Mouse (Mus musculus) left cerebral cortex, adult 2 months (tissue): Measurements from ENCODE around the gene Supt5. TPM values are rescaled to one million over a fixed set of nuclear protein-coding genes. Genes with fewer than 3 reads are reported as not detected.

Source experiments
- DNase-seq, 2 experiments: peaks; one replicate each; pipeline ENCODE4 v3.0.0; 2021 to 2022; ENCODE audit warnings: low spot score in 2 of 2, mixed read lengths in 1 of 2; ENCODE audit errors: extremely low spot score in 1 of 2
- H3K27ac ChIP-seq: fragments of 200-600 bp; 2 replicates; pipeline ENCODE4 v1.8.1; 2022
- H3K4me3 ChIP-seq: fragments of 200-600 bp; 2 replicates; pipeline ENCODE4 v1.8.1; 2022
- CTCF ChIP-seq: fragments of 200-600 bp; IDR thresholded peaks from 2 replicates; pipeline ENCODE4 v1.8.1; 2022; ENCODE audit warnings: antibody characterized with exemption, mild to moderate bottlenecking, moderate library complexity
- intact Hi-C: fragments of 180-260 bp; cut with DNase I; formaldehyde crosslinking; loops from one replicate; pipeline ENCODE4 v1.15.1; 2025
- total RNA-seq, 2 experiments: library from RNA; stranded (reverse); gene quantifications; 2 replicates each; pipeline ENCODE4 v1.2.3; 2021

The Supt5 gene
- total RNA-seq, 2 experiments from 2014 or later: 124 to 126 TPM

DNA sequence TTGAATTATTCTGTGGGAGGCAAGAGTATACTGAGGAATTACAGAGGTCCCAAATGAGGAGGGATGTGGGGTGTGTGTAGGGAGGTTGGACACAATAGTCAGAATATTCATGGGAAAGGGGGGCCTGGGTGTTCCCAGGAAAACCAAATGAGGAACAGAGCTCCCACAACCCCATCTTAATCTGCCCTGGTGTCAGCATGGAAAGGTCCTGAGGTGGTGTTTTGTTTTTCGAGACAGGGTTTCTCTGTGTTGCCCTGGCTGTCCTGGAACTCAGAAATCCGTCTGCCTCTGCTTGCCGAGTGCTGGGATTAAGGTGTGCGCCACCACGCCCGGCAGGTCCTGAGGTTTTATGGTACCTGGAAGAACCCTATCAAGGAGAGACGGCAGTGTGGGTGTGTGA lies 19.9 kb upstream of the Supt5 start:
- DNase-seq: no peak
- H3K27ac ChIP-seq: no peak overlapping the region
- intact Hi-C loops: no loop called here
- H3K4me3 ChIP-seq: no peak overlapping the region
- TF ChIP-seq CTCF: no peak

DNA sequence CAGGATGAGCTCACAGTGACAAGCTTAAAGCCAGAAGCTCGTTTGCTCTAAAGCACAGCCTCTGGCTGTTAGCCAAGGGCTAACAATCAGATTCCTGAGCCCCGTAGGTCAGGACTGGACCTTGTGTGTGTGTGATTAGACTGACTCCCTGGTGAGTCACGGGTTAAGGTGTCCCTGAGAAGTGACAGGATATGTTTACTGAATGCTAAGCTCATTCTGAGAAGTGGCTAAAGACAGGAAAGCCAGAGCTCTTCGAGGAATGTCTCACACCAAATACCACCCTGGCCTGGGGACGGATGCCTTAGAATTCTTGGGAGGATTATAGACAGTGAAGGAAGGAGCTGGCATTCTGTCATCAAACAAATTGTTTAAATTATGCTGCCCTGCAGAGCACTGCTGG lies 19.4 kb upstream of the Supt5 start:
- intact Hi-C loops: no loop called here
- H3K27ac ChIP-seq: no peak overlapping the region
- no peak for TF ChIP-seq CTCF
- no peak for DNase-seq
- no peak overlapping the region for H3K4me3 ChIP-seq

DNA sequence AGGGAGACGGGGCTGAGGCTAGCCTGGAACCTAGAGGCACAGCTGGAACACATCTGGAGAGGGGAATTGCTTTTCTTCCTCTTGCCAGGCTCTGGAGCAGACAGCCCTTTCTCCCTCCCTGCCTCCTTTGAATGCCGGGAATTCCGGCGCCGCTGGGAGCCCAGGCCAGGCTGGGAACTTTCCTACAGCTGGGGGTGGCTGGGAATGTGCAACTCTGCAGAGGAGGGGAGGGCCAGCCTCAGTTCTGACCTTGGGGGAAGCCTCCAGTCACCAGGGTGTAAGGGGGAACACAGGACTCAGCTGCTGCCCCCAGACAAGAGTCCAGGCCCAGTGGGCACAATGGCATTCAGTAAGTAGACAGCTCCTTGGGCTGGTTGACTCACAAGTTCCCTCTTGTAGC lies 18.4 kb upstream of the Supt5 start:
- TF ChIP-seq CTCF: no peak; the same call in 1 of the 2 replicates
- intact Hi-C loops: no loop called here
- no peak for DNase-seq
- Histone ChIP-seq H3K27ac (no peak overlapping the region), H3K4me3 (no peak overlapping the region)

DNA sequence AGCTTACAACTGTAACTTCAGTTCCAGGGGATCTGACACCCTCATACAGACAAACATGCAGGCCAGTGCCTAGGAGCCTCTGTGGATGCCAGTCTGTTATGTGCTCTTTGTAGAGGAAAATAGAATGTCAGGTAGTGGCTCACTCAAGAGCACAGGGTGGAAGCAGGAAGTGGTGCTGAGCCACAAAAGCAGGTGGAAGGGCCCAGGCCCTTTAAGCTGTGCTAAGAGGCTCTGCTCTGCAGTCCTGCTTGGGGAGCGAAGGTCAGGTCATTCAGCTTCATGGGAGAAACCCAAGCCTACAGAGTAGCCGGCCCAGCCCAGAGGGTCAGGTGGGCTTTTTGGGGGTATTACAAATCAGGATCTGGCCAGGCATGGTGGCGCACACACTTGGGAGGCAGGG lies 16.7 kb upstream of the Supt5 start:
- intact Hi-C loops: no loop called here
- no peak for TF ChIP-seq CTCF
- DNase-seq: no peak

DNA sequence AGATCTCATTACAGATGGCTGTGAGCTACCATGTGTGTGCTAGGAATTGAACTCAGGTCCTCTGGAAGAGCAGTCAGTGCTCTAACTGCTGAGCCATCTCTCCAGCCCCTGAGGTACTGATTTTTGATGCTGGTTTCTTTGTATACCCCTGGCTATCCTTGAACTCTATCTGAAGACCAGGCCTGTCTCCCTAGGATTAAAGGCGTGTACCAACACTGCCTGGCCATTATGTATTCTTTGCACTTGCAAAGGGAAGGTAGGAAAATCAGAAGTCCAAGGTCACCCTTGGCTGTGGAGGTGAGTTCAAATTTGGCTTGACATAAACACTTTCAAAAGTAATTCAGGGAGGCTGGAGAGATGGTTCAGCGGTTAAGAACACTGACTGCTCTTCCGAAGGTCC lies 16.1 kb upstream of the Supt5 start:
- TF ChIP-seq CTCF: no peak
- Histone ChIP-seq H3K27ac (no peak overlapping the region), H3K4me3 (no peak overlapping the region)
- intact Hi-C loops: no loop called here
- DNase-seq: no peak

More for the DNA sequence above, 16.7 kb upstream of the Supt5 start:
- H3K27ac ChIP-seq: no peak overlapping the region
- no peak overlapping the region for H3K4me3 ChIP-seq

DNA sequence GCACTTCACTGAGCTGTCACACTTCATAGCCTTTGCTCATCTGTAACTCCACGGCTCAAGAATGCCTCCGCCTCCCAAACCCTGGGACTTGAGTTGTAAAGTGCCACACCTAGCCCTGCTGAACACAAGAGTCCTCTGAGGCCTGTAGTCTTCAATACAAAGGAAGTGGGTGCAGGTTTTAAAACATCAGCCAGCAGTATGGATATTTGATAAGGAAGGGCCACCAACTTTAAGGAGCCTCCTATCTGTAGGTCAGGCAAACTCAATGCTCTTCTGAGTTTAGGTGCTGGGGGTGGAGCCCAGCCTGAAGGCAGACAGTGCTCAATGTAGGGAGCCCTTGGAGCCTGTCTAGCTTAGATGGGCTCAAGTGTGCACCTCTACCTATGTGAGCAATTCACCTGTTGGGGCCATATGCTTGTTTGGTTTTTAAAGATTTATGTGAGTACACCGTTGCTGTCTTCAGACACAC lies 15.6 kb upstream of the Supt5 start:
- Histone ChIP-seq H3K27ac (no peak overlapping the region), H3K4me3 (no peak overlapping the region)
- no peak for TF ChIP-seq CTCF
- no peak for DNase-seq
- intact Hi-C loops: no loop called here

DNA sequence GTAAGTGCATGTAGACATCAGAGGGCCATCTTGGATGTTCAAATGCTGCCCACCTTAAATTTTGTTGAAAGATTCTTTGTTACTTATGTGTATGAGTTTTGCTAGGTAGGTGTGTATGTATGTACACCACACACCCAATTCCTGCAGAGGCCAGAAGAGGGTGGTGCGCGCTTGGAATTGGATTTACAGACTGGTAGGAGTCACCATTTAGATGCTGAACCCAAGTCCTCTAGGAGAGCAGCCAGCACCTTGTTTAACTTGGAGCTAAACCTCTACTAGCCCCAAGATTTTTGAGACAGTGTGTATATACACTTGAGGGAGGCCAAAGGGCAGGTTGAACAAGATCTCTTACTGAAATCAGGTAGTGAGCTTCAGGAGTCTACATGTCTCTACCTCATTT lies 14.7 kb upstream of the Supt5 start:
- TF ChIP-seq CTCF: no peak; the same call in 1 of the 2 replicates
- intact Hi-C loops: no loop called here
- DNase-seq: no peak

DNA sequence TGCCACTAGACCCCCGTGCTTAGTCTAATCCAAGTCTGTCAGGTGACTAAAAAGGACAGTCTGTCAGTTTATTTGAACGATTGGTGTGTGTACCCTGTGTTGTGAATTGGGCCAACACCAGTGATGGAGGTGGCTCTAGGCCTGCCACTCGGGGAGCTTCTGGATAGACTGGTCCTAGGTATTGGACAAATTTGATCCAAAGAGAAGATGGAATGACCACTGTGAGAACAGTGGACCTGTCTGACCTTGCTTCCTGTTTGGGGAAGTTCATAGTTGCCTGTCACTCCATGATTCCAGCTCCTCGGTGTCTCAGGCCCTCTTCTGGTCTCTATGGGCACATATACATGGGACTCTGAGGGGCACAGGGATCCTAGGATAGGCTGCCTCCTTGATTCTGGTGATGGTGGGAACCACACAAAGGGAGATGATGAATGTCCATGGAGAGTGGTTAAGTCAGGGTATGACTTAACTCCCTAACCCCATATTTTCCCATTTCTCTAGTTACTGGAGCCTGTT lies 13.2 kb upstream of the Supt5 start:
- no peak for TF ChIP-seq CTCF
- Histone ChIP-seq H3K27ac (no peak overlapping the region), H3K4me3 (peak overlapping the region; percentile 87)
- intact Hi-C loops: loop anchor here (2.0 kb wide), 2 partner anchors 21 to 41 kb away; partner anchors contain the start of genes Med29, Paf1 and Plekhg2
- no peak for DNase-seq

More for the DNA sequence above, 14.7 kb upstream of the Supt5 start:
- no peak overlapping the region for H3K27ac ChIP-seq
- no peak overlapping the region for H3K4me3 ChIP-seq

DNA sequence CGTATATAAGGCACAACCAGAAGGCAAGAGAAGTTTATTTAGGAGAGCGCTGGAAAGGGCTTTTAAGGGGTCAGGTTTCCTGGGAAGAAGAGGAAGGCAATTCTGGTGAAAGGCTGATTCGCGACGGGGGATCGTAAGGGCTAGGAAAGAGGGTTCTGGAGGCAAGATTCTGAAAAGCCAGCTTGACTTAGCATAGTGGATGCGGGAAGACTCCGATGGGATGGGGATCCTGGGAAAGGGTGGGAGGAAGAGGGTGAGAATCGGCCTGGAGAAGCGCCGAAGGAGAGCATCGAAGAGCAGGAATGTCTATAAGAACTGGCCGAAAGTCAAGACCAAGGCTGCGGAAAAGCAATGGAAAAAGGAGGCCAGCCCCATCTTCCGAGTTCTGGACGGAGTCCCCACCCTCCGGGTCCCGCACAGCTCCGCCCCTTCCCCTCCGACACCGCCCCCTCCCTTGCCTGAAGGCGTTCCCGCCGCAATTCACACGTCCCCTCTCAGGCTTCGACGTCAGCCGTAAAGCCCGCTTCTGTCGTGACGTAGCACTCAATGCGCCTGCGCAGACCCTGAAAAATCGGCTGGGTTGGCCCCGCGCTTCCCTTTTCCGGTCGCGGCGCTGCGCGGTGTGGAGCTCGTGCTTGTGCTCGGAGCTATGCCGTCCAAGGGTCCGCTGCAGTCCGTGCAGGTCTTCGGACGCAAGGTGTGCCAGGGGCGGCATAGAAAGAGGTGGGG lies 11.8 kb upstream of the Supt5 start, which contains the start of gene Rps16:
Rps16 (plus strand) TSS at position 498 of the 729 bp plus-strand sequence.
- peak; percentile 97 to 99 for DNase-seq
- intact Hi-C loops: loop anchor here (1.0 to 2.0 kb wide), 3 partner anchors 12 to 42 kb away; partner anchors contain the start of genes Med29, Paf1, Plekhg2 and Supt5
- no peak for TF ChIP-seq CTCF
- Histone ChIP-seq H3K27ac (peak within 1 kb of the TSS; percentile 91), H3K4me3 (peak within 1 kb of the TSS; percentile 87)

DNA sequence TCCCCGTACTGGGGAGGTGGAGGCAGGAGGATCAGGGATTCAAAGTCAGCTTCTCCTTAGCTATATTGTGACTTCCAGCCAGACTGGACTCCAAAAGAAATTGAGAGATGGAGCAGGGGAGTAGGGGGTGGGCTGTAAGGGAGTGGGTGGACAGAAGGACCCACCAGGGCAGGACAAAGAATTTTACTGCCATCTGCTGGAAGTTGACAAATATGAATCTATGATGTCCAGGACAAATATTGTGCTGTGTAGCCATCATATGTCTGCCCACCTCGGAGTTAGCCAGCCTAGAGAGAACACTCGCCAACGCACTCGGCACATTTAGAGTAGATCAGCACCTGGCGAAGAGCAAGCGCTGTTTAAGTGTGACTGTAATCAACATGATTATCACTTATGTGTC lies 10.1 kb upstream of the Supt5 start:
- Histone ChIP-seq H3K4me3 (no peak overlapping the region), H3K27ac (no peak overlapping the region)
- intact Hi-C loops: no loop called here
- DNase-seq: no peak
- no peak; the same call in none of the 2 replicates for TF ChIP-seq CTCF

DNA sequence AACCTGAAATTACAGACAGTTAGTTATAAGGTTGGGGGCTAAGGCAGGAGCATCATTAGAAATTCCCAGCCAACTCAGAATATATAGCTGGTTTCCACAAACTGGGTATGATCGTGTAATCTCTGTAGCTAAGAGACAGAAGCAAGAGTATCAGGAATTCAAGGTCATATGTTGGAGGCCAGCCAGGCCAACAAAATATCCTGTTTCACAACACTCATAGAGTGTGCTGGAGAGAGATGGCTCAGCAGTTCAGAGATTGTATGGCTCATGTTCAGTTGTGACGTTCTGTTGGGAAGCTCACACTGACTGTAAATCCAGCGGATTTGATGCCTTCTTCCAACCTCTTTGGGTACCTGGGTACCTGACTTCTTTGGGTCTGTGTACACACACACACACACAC lies 9.2 kb upstream of the Supt5 start:
- TF ChIP-seq CTCF: no peak
- Histone ChIP-seq H3K27ac (no peak overlapping the region), H3K4me3 (no peak overlapping the region)
- DNase-seq: no peak
- intact Hi-C loops: no loop called here

DNA sequence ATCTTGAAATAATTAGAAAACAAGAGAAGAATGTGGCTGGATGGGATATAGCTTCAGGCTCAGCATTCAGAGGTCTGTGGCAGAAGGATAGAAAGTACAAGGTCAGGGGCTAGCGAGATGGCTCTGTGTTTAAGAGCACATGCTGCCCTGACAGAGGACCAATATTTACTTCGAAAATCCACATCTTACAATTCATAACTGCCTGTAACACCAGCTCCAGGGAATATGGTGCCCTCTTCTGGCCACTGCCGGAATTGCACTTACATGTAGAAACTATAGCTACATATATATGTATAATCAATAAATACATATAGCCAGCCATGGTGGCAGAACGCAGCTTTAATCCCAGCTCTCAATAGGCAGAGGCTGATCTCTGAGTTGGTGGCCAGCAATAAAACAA lies 6.1 kb upstream of the Supt5 start:
- no peak overlapping the region for H3K4me3 ChIP-seq
- intact Hi-C loops: no loop called here
- peak; percentile 77 for TF ChIP-seq CTCF
- peak in 1 of 2 experiments; percentile 60 for DNase-seq
- no peak overlapping the region for H3K27ac ChIP-seq

DNA sequence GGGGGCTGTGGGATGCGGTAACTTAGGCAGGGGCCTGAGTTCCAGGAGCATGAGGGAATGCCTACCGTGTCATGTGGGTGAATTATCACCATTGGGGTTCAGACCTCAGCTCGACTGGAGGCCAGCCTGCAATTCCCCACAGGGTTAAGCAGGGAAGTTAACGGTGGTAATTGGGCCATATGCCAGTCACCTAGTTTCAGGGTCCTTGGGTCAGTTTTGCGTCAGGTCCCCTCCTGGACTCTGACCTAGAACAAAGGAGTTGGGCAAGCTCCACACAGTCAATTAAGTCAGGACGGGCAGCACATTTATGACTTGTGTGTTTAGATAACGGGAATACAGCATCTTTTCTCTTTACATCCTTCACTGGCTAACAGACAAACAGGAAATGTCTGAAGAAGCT lies 2.8 kb upstream of the Supt5 start:
- intact Hi-C loops: no loop called here
- TF ChIP-seq CTCF: no peak
- no peak for DNase-seq
- no peak overlapping the region for H3K4me3 ChIP-seq
- no peak overlapping the region for H3K27ac ChIP-seq
